In genomic region chr11:43395073-43395948, GRCm38 (mm10) we compare ENCODE assay signal across 15 mouse cellular contexts. TPM values are rescaled to one million over a fixed set of nuclear protein-coding genes. Genes with fewer than 3 reads are reported as not detected.
DNase-seq lines count a peak whose midpoint lies in the region; ATAC-seq and TF ChIP-seq lines count a peak whose summit lies in the region.
"Had no signal": no experiment of that assay in that cellular context is flagged by ENCODE, and none has a peak within 500 bp of the region (broad histone marks: within the 10 kb centered on the region; RNA-seq: fewer than 3 reads in every experiment).

No protein-coding gene starts in this region.

- ATAC-seq in lung, embryonic 16.5 days (ENCODE audit: low read depth): peak; percentile 51; the same call in 1 of the 2 replicates
- peak; percentile 54 for ATAC-seq in megakaryocyte, adult 5-6 weeks (ENCODE audit: poor library complexity, severe bottlenecking)
- no peak for ATAC-seq in midbrain, embryonic 16.5 days

- peaks cover 7% of the 10 kb centered on the region; the same call in 1 of the 2 replicates for H3K79me2 ChIP-seq in CH12.LX (replicated peaks; ENCODE audit: control insufficient read depth, extremely low read depth, insufficient read depth, poor library complexity, severe bottlenecking)

- TF ChIP-seq CTCF in lung, adult 2 months (IDR thresholded peaks at IDR 0.05; ENCODE audit: insufficient read depth, low read length): no peak
- TF ChIP-seq CTCF in CH12.LX (conservative IDR thresholded peaks at IDR 0.05 in 1 of 2, IDR thresholded peaks at IDR 0.05 in 1 of 2; ENCODE audit: low read depth in 2 of 2, low read length in 2 of 2): no peak
- TF ChIP-seq CTCF in kidney, adult 2 months (conservative IDR thresholded peaks at IDR 0.05; ENCODE audit: insufficient read depth, insufficient read length, low read depth, low read length): no peak

- no peak overlapping the region for H3K9ac ChIP-seq in lung, embryonic 16.5 days (ENCODE audit: low read length)
- H3K9ac ChIP-seq in CH12.LX (ENCODE audit: insufficient read depth, low read depth): peak overlapping the region; percentile 20
- no peak overlapping the region for H3K9ac ChIP-seq in midbrain, embryonic 16.5 days (ENCODE audit: low read depth, low read length)
- H3K9ac ChIP-seq: hindbrain, embryonic 14.5 days; limb, embryonic 12.5 days had no signal

- H3K4me2 ChIP-seq in lung, embryonic 16.5 days (ENCODE audit: low read depth, low read length): no peak overlapping the region
- peak overlapping the region; percentile 87 for H3K4me2 ChIP-seq in CH12.LX (ENCODE audit: insufficient read depth, low read depth, poor library complexity, severe bottlenecking)
- H3K4me2 ChIP-seq in midbrain, embryonic 16.5 days (ENCODE audit: low read length): no peak overlapping the region
- H3K4me2 ChIP-seq: heart, embryonic 11.5 days; hindbrain, embryonic 14.5 days; limb, embryonic 12.5 days had no signal

- H3K4me3 ChIP-seq in lung, embryonic 16.5 days (ENCODE audit: low read length): no peak overlapping the region
- no peak overlapping the region for H3K4me3 ChIP-seq in lung, adult 2 months (replicated peaks; ENCODE audit: extremely low read depth, low read depth, low read length)
- H3K4me3 ChIP-seq in CH12.LX (replicated peaks in 1 of 3; ENCODE audit: low read depth in 2 of 3, low read length in 2 of 3, poor library complexity in 1 of 3): peak overlapping the region in 1 of 3 experiments; percentile 4
- H3K4me3 ChIP-seq in kidney, adult 2 months (ENCODE audit: insufficient read depth, low read depth, low read length): no peak overlapping the region
- no peak overlapping the region for H3K4me3 ChIP-seq in midbrain, embryonic 16.5 days (ENCODE audit: low read depth, low read length)
- H3K4me3 ChIP-seq: limb, embryonic 12.5 days had no signal

- H3K27ac ChIP-seq in lung, embryonic 16.5 days (ENCODE audit: low read length): no peak overlapping the region
- H3K27ac ChIP-seq in CH12.LX (ENCODE audit: insufficient read depth, low read depth): peak overlapping the region; percentile 80
- H3K27ac ChIP-seq in kidney, adult 2 months (ENCODE audit: insufficient read depth, low read depth, low read length): no peak overlapping the region
- H3K27ac ChIP-seq in midbrain, embryonic 16.5 days (ENCODE audit: low read length): no peak overlapping the region
- H3K27ac ChIP-seq: hindbrain, embryonic 14.5 days; limb, embryonic 12.5 days; macrophage had no signal

- H3K4me1 ChIP-seq in lung, embryonic 16.5 days (replicated peaks; ENCODE audit: control insufficient read depth, insufficient read depth, low read length): no peaks in the 10 kb centered on the region
- H3K4me1 ChIP-seq in lung, adult 2 months (ENCODE audit: control insufficient read depth, insufficient read depth, low read length): peaks cover 7% of the 10 kb centered on the region
- H3K4me1 ChIP-seq in CH12.LX (ENCODE audit: control insufficient read depth in 1 of 2, insufficient read depth in 2 of 2): peaks cover 15 to 41% of the 10 kb centered on the region in 2 experiments
- H3K4me1 ChIP-seq in kidney, adult 2 months (ENCODE audit: control insufficient read depth, insufficient read depth, low read length): peaks cover 14% of the 10 kb centered on the region
- H3K4me1 ChIP-seq in midbrain, embryonic 16.5 days (ENCODE audit: control insufficient read depth, insufficient read depth, low read length): no peaks in the 10 kb centered on the region
- H3K4me1 ChIP-seq: limb, embryonic 12.5 days had no signal

- no peaks in the 10 kb centered on the region for H3K9me3 ChIP-seq in lung, embryonic 16.5 days (ENCODE audit: control insufficient read depth, low read length)
- no peaks in the 10 kb centered on the region for H3K9me3 ChIP-seq in CH12.LX (replicated peaks; ENCODE audit: low read length)
- no peaks in the 10 kb centered on the region for H3K9me3 ChIP-seq in midbrain, embryonic 16.5 days (replicated peaks; ENCODE audit: control insufficient read depth, low read length, poor library complexity, severe bottlenecking)
- H3K9me3 ChIP-seq: limb, embryonic 12.5 days had no signal

- in situ Hi-C loops in CH12.LX (cut with MboI; ENCODE audit: low pct_ligation_motif_present, low pct_unique_long_range_greater_than_20kb, low sequenced_read_pairs): no loop called here

- peak; percentile 71 for TF ChIP-seq EP300 in CH12.LX (IDR thresholded peaks at IDR 0.05; ENCODE audit: low read length)

- 45% methylated on average over 14 of the region's 14 CpGs for WGBS in lung, embryonic 16.5 days
- WGBS in lung, adult 2 months: 46% methylated on average over 14 of the region's 14 CpGs
- WGBS in kidney, adult 2 months: 45% methylated on average over 14 of the region's 14 CpGs
- 86% methylated on average over 14 of the region's 14 CpGs for WGBS in midbrain, embryonic 16.5 days

- H3K27me3 ChIP-seq in lung, embryonic 16.5 days (ENCODE audit: control insufficient read depth, insufficient read depth, low read depth, low read length): no peaks in the 10 kb centered on the region
- no peaks in the 10 kb centered on the region for H3K27me3 ChIP-seq in CH12.LX (replicated peaks)
- no peaks in the 10 kb centered on the region for H3K27me3 ChIP-seq in kidney, adult 2 months (replicated peaks; ENCODE audit: control insufficient read depth, insufficient read depth, low read length)
- H3K27me3 ChIP-seq in midbrain, embryonic 16.5 days (ENCODE audit: control insufficient read depth, insufficient read depth, low read depth, low read length): no peaks in the 10 kb centered on the region
- H3K27me3 ChIP-seq: limb, embryonic 12.5 days had no signal

- dilution Hi-C loops in CH12.LX (cut with MboI; ENCODE audit: extremely low pct_ligation_motif_present, extremely low pct_unique_long_range_greater_than_20kb, low sequenced_read_pairs): no loop called here

- TF ChIP-seq POLR2A in lung, adult 2 months (IDR thresholded peaks at IDR 0.05; ENCODE audit: borderline replicate concordance, extremely low read depth, low read depth, low read length): no peak
- TF ChIP-seq POLR2A in CH12.LX (IDR thresholded peaks at IDR 0.05; ENCODE audit: low read depth, low read length): peak; percentile 32
- no peak for TF ChIP-seq POLR2A in kidney, adult 2 months (IDR thresholded peaks at IDR 0.05; ENCODE audit: low read depth, low read length)

- no peak for DNase-seq in lung, adult 2 months
- DNase-seq in CH12.LX (ENCODE audit: extremely low read depth): peak; percentile 37
- peak; percentile 45 for DNase-seq in kidney, adult 2 months
- DNase-seq in right cerebral cortex, postnatal 25 days: no peak
- no peak for DNase-seq in thymus, postnatal 25 days
- DNase-seq: cerebellum, adult 11 months; embryo, embryonic 11 days; thymus, postnatal 4 days had no signal

- no peaks in the 10 kb centered on the region for H3K36me3 ChIP-seq in lung, embryonic 16.5 days (ENCODE audit: control insufficient read depth, insufficient read depth, low read length)
- no peaks in the 10 kb centered on the region for H3K36me3 ChIP-seq in CH12.LX (replicated peaks in 1 of 2; ENCODE audit: control insufficient read depth in 1 of 2, insufficient read depth in 1 of 2, low read length in 1 of 2)
- no peaks in the 10 kb centered on the region for H3K36me3 ChIP-seq in kidney, adult 2 months (ENCODE audit: control insufficient read depth, insufficient read depth, low read length)
- H3K36me3 ChIP-seq in midbrain, embryonic 16.5 days (ENCODE audit: control insufficient read depth, insufficient read depth, low read length): no peaks in the 10 kb centered on the region
- H3K36me3 ChIP-seq: limb, embryonic 12.5 days had no signal

- no peak for TF ChIP-seq RAD21 in CH12.LX (IDR thresholded peaks at IDR 0.05; ENCODE audit: low read depth, low read length)

TF ChIP-seq in CH12.LX, 34 proteins besides CTCF, POLR2A, EP300 and RAD21 (continues in another document):
- no peak for TF ChIP-seq UBTF (IDR thresholded peaks at IDR 0.05; ENCODE audit: low read depth, low read length)
- TF ChIP-seq E2F4 (IDR thresholded peaks at IDR 0.05; ENCODE audit: insufficient replicate concordance, low read depth, low read length): no peak; the same call in 1 of the 2 replicates
- TF ChIP-seq JUN (IDR thresholded peaks at IDR 0.05; ENCODE audit: insufficient read depth, low read depth, low read length): peak; percentile 43
- TF ChIP-seq NELFE (IDR thresholded peaks at IDR 0.05; ENCODE audit: low read depth, low read length): peak; percentile 26; the same call in 1 of the 2 replicates
- TF ChIP-seq POLR2AphosphoS2 (IDR thresholded peaks at IDR 0.05; ENCODE audit: low read depth, low read length): no peak
- 0 out of 2 replicates have a peak, but pooled peaks have one; percentile 55 for TF ChIP-seq ZMIZ1 (IDR thresholded peaks at IDR 0.05; ENCODE audit: low read depth, low read length)
- TF ChIP-seq RCOR1 (conservative IDR thresholded peaks at IDR 0.05; ENCODE audit: low read depth, low read length): 0 out of 2 replicates have a peak, but pooled peaks have one; percentile 49
- peak; percentile 43; the same call in 1 of the 2 replicates for TF ChIP-seq MXI1 (IDR thresholded peaks at IDR 0.05; ENCODE audit: low read depth, low read length)
- 0 out of 2 replicates have a peak, but pooled peaks have one; percentile 40 for TF ChIP-seq ELF1 (IDR thresholded peaks at IDR 0.05; ENCODE audit: low read depth, low read length)
- no peak for TF ChIP-seq GABPA (IDR thresholded peaks at IDR 0.05; ENCODE audit: insufficient replicate concordance, low read depth, low read length)
- TF ChIP-seq MEF2A (IDR thresholded peaks at IDR 0.05; ENCODE audit: borderline replicate concordance, low read depth, low read length): peak; percentile 79

RNA-seq across cellular contexts. Expression of gene Pttg1, which starts 30.7 kb away (rescaled TPM):
- 91.5 and 98.6 TPM in 2 replicates for polyA plus RNA-seq in lung, embryonic 16.5 days (2015; fragmentation: Nextera tagmentation; extraction: Ambion mirVana)
- 4.3 and 15.4 TPM in 2 replicates for polyA plus RNA-seq in lung, adult 2 months (2012; rRNA removed)
- total RNA-seq in CH12.LX (2012; rRNA removed) (153 and 190 TPM in 2 replicates), CH12.LX (2014; rRNA removed) (276 and 337 TPM in 2 replicates)
- 258 and 279 TPM in 2 replicates for polyA plus RNA-seq in CH12.LX (2012; ENCODE audit: insufficient read length, low read depth)
- polyA plus RNA-seq in kidney, adult 2 months (2012; rRNA removed): 33.6 and 45.4 TPM in 2 replicates
- total RNA-seq in megakaryocyte, adult 5-6 weeks (2015): 49.1 and 49.6 TPM in 2 replicates
- total RNA-seq in megakaryocyte, adult 5-6 weeks (2017): 40.5 and 44.4 TPM in 2 replicates
- polyA plus RNA-seq in midbrain, embryonic 16.5 days (2015; fragmentation: Nextera tagmentation; extraction: Ambion mirVana): 49.1 and 53.2 TPM in 2 replicates

RNA-seq across cellular contexts. Expression of gene Slu7, which starts 38.2 kb away (rescaled TPM):
- polyA plus RNA-seq in lung, embryonic 16.5 days (2015; fragmentation: Nextera tagmentation; extraction: Ambion mirVana): 52.2 and 58.0 TPM in 2 replicates
- polyA plus RNA-seq in lung, adult 2 months (2012; rRNA removed): 3.2 and 6.0 TPM in 2 replicates
- total RNA-seq in CH12.LX (2012; rRNA removed) (41.6 and 43.0 TPM in 2 replicates), CH12.LX (2014; rRNA removed) (60.3 and 68.8 TPM in 2 replicates)
- polyA plus RNA-seq in CH12.LX (2012; ENCODE audit: insufficient read length, low read depth): 66.8 and 78.7 TPM in 2 replicates
- polyA plus RNA-seq in kidney, adult 2 months (2012; rRNA removed): 3.4 and 5.5 TPM in 2 replicates
- total RNA-seq in megakaryocyte, adult 5-6 weeks (2015): 25.9 and 36.3 TPM in 2 replicates
- total RNA-seq in megakaryocyte, adult 5-6 weeks (2017): 74.2 and 77.7 TPM in 2 replicates
- 62.6 and 65.3 TPM in 2 replicates for polyA plus RNA-seq in midbrain, embryonic 16.5 days (2015; fragmentation: Nextera tagmentation; extraction: Ambion mirVana)

Comparison
In these comparisons a context has a peak if more than half of its experiments do, and no peak if none do; other contexts are left out.
1. DNase-seq: peak in CH12.LX (single experiment) and kidney, adult 2 months (single experiment); none in lung, adult 2 months (single experiment), right cerebral cortex, postnatal 25 days (single experiment) and thymus, postnatal 25 days (single experiment).